Mouse (Mus musculus) central nervous system, embryonic 18 days (tissue): Measurements from ENCODE around the gene Tmem145. TPM values are rescaled to one million over a fixed set of nuclear protein-coding genes. Genes with fewer than 3 reads are reported as not detected.

Source experiments
- polyA plus RNA-seq: library from polyadenylated mRNA; depleted of rRNA; stranded (reverse); fragments of >200 nt; gene quantifications from 2 replicates; pipeline ENCODE4 v1.2.3, GENCODE M21; 2012; rRNA removed

Gene Tmem145
- polyA plus RNA-seq: 157 and 163 TPM in 2 replicates

DNA sequence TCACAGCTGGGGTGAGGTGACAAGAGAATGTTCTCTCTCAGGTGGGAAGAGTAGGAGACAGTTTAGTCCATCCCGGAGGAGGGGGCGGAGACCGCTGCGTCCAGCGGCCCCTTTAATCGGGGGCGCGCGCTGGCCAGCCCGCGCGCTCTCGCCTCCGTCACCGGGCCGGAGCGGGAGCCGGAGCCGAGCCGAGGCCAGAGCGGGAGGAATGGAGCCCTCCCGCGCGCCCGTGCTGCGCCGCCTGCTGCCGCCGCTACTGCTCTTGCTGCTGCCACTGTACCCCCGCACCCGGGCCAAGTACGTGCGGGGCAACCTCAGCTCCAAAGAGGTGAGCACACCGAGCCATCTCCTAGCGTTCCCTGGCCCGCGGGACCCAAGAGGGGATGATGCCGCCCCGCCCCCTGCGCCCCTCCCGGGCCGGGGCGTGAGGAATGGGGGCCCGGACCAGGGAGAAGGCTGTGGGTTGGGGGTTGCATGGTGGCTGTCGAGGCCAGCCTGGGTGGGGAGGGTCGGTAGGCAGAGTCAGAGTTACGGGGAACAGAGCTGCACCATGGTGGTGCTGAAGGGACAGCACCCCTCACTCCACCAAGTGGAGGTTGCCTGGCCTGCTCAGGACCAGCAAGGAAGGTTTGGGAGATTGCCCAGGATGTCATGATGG, at the start of gene Tmem145:
Gene Tmem145, plus strand, starts transcription at position 151 of the 658 bp plus-strand sequence.

DNA sequence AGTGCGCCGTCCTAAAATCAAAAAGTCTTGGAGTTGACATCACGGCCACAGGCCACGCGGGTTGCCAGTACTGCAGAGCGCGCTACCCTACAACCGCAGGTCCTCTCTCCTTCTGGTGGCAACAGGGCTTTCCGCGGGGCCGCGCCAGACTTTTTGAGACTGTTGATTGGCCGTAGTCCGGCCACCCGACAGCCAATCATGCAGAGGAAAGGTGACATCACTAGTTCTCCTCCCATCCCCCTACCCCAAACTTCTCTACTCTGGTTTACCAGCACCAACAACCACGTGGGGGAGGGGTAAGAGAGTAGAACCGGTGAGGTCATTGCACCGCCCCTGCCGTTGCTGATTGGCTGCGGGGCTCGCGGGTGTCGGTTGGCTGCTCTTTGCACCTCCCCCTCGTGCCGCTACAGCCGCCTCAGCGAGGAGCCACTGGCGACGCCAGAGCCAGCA, 38.6 kb upstream of the Tmem145 start, which contains the start of gene Cic:
Gene Cic, plus strand, starts transcription at position 404 of the 450 bp plus-strand sequence.

DNA sequence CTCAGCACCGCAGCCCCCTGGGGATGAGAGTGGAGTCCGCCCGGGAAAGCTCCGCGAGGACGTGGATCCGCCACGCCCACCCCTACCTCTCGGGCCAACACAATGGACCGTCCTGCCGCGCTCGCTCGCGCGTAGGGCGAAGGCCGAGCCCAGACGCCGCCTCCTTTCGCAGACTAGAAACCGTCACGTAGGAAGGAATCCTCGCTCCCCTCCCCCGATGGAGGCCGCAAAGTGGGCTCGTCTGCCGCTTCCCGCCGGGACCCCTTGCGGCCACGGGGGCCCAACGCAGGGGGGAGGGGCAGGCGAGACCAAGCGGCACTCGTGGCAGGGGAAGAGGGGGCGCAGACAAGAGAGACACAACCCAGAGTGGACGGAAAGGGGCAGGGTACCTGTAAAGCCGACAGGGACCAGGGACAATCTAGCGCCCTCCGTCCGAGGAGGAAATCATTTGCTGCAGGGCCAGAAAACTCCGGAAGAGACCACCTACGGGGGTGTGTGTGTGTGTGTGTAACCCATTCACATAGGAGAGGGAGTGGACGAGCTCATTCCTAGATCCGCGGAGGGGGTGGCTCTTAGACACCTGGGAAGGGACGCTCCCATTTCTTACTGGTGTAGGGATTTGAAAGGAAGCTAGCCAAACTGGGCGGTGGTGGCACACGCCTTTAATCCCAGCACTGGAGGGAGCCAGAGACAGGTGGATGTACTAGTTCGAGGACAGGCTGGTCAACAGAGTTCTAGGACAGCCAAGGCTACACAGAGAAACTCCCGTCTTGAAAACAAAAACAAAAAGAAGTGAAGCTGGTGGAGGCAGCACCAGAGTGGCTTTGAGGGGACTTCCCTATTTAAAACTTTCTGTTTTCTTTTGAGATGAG, 8.2 kb upstream of the Tmem145 start, which contains the start of gene Pafah1b3:
Gene Pafah1b3, minus strand, starts transcription at position 533 of the 872 bp plus-strand sequence.

DNA sequence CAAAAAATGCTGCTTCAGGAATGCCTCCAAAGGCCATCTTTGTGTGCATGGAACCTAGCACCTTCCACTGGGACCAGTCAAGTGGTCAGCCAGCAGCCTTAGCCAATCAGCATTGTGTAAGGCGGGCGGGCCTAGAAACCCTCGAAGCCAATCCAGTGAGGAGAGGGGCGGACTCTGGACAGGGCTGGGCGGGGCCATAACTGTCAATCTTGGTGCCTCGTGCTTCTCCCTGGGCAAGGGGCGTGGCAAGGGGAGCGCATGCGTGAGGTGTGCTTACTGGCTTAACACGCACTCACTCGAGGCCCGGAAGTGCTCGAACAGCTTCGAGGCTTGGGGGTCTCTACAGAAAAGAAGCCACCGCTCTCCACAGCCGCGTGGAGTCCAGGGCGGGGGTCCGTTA, 4.8 kb upstream of the Tmem145 start, which contains the start of gene Prr19:
Gene Prr19, plus strand, starts transcription at position 349 of the 400 bp plus-strand sequence.

DNA sequence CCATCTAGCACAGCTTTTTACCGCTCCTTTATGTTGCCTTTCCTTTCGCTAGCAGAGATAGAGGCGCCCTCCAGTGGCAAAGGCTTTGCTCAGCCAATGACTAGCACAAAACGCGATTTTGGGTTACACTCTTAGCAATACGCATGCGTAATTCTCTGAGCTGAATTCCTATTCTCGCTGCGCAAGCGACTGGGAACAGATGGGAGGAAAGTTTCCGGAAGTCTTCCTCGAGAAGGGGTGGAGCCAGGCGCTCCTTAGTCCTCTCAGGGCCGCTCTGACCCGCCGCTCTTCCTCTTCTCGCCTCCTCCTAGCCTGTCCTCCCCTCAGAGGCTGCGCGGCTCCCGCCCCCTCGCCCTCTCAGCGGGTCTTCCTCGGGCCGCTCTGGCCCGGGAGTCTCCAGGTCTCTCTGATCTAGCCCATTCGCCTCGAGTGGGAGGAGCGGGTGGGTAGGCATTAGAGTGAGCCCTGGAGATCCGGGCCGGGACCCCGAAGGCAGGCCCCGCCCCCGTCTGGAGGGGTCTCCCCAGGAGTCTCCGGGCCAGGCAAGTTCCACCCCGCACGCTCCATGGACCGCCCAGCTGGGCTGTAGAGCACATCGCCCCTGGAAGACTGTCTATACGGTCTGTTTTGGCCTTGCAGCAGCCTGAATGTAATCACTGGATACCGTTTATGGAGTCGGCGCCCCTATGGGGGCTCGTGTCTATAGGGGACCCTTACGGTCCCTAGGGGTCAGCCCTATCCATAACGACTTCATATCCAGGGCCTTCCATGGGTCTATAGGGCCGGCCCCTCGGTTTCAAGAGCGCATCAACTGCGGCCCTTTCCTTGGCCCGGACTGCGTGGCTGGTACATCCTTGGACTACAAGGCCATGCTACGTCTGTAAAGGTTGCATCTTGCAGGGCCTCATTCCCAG, 10.9 kb downstream of the Tmem145 start, which contains the start of gene Megf8:
Gene Megf8, plus strand, starts transcription at position 633 of the 914 bp plus-strand sequence.

Other genes starting within 250 kb of the Tmem145 start
- 126 and 160 TPM in 2 replicates for gene Grik5, start 233.8 kb upstream of the Tmem145 start, polyA plus RNA-seq
- gene Zfp574, start 233.5 kb upstream of the Tmem145 start, polyA plus RNA-seq: 24.6 and 28.2 TPM in 2 replicates
- 20.9 and 25.9 TPM in 2 replicates for gene Pou2f2, start 126.4 kb upstream of the Tmem145 start, polyA plus RNA-seq
- gene Dedd2, start 85.5 kb upstream of the Tmem145 start, polyA plus RNA-seq: 15.9 and 16.5 TPM in 2 replicates
- 5.3 and 5.7 TPM in 2 replicates for gene Zfp526, start 84.7 kb upstream of the Tmem145 start, polyA plus RNA-seq
- 220 and 234 TPM in 2 replicates for gene Gsk3a, start 68.3 kb upstream of the Tmem145 start, polyA plus RNA-seq
- gene Erf, start 55.3 kb upstream of the Tmem145 start, polyA plus RNA-seq: 16.3 and 17.6 TPM in 2 replicates
- gene Cic, start 38.4 kb upstream of the Tmem145 start, polyA plus RNA-seq: 83.3 and 94.7 TPM in 2 replicates
- gene Pafah1b3, start 8.1 kb upstream of the Tmem145 start, polyA plus RNA-seq: 600 and 603 TPM in 2 replicates
- gene Prr19, start 4.7 kb upstream of the Tmem145 start, polyA plus RNA-seq: 2.4 and 3.0 TPM in 2 replicates
- gene Megf8, start 11.1 kb downstream of the Tmem145 start, polyA plus RNA-seq: 45.8 and 48.9 TPM in 2 replicates
- 24.7 TPM in 1 of 2 replicates, not detected in the other for gene Cnfn, start 63.6 kb downstream of the Tmem145 start, polyA plus RNA-seq
- gene Lipe, start 92.6 kb downstream of the Tmem145 start, polyA plus RNA-seq: 8.9 and 11.3 TPM in 2 replicates
- 0.15 and 0.22 TPM in 2 replicates for gene Cxcl17, start 106.8 kb downstream of the Tmem145 start, polyA plus RNA-seq
- gene Ceacam1, start 171.5 kb downstream of the Tmem145 start, polyA plus RNA-seq: 0.78 and 1.1 TPM in 2 replicates
- not detected in 2 replicates for gene Ceacam2, start 233.8 kb downstream of the Tmem145 start, polyA plus RNA-seq